Mouse (Mus musculus): ENCODE results near the gene Gde1. TPM values are rescaled to one million over a fixed set of nuclear protein-coding genes. Genes with fewer than 3 reads are reported as not detected.

Gene Gde1
- polyA plus RNA-seq, 1 experiment = 37.4 TPM

DNA sequence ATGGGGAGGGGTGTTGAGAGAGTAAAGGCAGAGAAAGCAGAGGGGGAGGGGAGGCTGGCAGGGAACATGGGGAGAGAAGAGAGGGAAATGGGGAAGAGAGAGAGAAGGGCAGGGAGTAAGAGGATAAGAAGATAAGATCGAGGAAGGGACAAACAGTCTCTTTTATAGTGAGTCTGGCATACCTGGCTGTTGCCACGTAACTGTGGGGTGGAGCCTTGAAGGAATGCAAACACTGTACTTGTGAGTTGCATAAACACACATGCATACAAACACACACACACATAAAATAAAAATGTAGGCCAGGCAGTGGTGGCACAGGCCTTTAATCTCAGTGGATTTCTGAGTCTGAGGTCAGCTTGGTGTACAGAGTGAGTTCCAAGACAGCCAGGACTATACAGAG is 1.6 kb upstream of the Gde1 start:
- peaks cover 23% of the 10 kb centered on the region for H3K4me1 ChIP-seq (ENCODE audit: control insufficient read depth, insufficient read depth, low read length)
- no peak overlapping the region for H3K4me3 ChIP-seq (ENCODE audit: insufficient read depth, low read length)
- no peak overlapping the region for H3K27ac ChIP-seq (ENCODE audit: insufficient read depth, low read depth, low read length)
- no peak for TF ChIP-seq CTCF (IDR thresholded peaks at IDR 0.05; ENCODE audit: low read depth, low read length)
- no peak for TF ChIP-seq POLR2A (IDR thresholded peaks at IDR 0.05; ENCODE audit: borderline replicate concordance, low read depth, low read length)

DNA sequence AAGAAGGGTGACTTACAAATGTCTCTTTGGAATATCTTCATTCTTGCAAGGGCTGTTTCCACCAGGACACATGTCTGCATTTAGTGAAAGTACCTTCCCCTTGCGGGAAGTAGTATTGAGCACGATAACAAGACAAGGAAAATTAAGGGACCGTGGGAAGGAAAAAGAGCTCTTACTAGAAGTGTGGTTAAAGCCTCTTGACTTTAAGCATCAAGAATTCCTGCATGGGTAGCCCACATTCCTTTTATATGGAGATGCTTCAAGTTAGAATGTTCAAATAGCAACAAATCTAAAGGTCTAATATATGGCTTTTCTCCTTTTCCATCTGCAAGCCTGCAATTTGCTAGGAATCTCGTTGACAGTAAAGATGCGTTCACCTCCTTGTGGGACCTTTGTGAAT is 910 bp upstream of the Gde1 start:
- H3K27ac ChIP-seq (ENCODE audit: insufficient read depth, low read depth, low read length) = no peak overlapping the region
- no peak for TF ChIP-seq CTCF (IDR thresholded peaks at IDR 0.05; ENCODE audit: low read depth, low read length)
- H3K4me3 ChIP-seq (ENCODE audit: insufficient read depth, low read length) = no peak overlapping the region
- peaks cover 23% of the 10 kb centered on the region for H3K4me1 ChIP-seq (ENCODE audit: control insufficient read depth, insufficient read depth, low read length)

DNA sequence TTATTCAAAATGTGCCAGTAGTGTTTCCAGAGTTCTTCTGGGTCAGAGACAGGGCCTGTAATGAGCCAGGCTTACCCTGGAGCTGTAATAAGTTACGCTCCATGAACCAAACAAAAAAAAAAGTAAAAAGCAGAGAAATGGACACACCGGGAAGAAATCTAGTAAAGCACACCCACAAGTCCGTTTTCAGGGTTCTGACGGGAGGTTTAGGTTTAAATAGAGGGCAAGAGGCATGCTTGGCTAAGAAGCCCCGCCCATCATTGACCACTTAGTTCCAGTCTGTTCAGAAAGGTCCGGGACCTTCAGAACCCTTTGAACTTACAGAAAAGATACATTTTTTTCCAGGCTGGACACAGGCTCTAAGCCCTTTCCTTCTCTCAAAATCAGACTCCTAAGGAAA is 473 bp upstream of the Gde1 start:
- Histone ChIP-seq H3K4me3 (ENCODE audit: insufficient read depth, low read length) (peak overlapping the region; percentile 88), H3K4me1 (ENCODE audit: control insufficient read depth, insufficient read depth, low read length) (peaks cover 23% of the 10 kb centered on the region), H3K27ac (ENCODE audit: insufficient read depth, low read depth, low read length) (no peak overlapping the region)
- TF ChIP-seq CTCF (IDR thresholded peaks at IDR 0.05; ENCODE audit: low read depth, low read length) = no peak
- TF ChIP-seq POLR2A (IDR thresholded peaks at IDR 0.05; ENCODE audit: borderline replicate concordance, low read depth, low read length) = no peak

DNA sequence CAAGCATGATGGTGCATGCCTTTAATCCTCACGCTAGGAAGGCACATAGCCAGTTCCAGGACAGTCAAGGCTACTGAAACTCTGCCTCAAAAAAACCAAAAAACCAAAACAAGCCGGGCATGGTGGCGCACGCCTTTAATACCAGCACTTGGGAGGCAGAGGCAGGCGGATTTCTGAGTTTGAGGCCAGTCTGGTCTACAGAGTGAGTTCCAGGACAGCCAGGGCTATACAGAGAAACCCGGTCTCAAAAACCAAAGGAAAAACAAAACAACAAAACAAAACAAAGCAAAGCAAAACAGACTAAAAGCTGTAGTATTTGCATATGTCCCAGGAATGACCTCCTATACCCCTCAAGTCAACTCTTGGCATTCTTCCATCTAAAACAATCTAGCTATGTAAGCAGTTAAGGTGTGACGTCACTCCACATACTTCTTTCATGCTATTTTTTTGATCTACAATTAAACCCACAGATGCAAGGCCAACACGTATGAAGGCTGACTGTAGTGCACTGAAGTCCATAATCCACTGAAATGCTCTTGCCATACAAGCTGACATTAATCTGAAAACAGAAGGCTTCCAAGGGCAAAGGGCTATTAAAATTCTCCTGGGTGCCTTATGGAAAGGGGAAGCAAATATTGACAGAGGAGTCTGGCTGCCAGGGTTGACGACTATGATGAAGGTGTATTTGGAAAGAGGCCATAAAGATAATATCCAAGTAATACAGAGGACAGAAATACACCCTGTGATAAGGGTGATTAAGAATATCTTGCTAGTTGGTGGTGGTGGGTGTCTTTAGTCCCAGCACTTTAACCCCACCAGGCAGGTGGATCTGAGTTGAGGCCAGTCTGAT is 1.4 kb downstream of the Gde1 start:
- TF ChIP-seq POLR2A (IDR thresholded peaks at IDR 0.05; ENCODE audit: borderline replicate concordance, low read depth, low read length) (no peak), CTCF (IDR thresholded peaks at IDR 0.05; ENCODE audit: low read depth, low read length) (no peak)
- Histone ChIP-seq H3K27ac (ENCODE audit: insufficient read depth, low read depth, low read length) (no peak overlapping the region), H3K4me1 (ENCODE audit: control insufficient read depth, insufficient read depth, low read length) (peaks cover 28% of the 10 kb centered on the region), H3K4me3 (ENCODE audit: insufficient read depth, low read length) (peak overlapping the region; percentile 88)

DNA sequence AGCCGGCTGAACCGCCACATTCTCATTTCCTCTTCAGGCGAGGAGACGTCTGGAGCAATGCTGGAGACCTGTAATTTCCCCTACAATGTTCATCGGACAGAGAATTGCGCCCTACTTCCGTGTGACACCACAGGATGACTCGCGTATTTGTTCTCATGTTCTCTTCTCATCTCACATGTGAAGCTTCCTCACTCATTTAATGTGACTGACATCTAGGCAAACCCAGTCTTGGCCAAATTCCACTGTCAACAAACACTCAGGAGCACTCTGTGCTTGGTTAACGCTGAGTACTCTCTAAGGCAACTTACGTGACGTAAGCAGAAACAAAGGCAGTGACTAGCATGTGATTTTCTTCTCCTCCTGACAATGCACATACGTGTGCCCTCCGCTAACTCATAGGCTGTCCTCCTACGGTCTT is 2.4 kb downstream of the Gde1 start:
- peak overlapping the region; percentile 33 for H3K27ac ChIP-seq (ENCODE audit: insufficient read depth, low read depth, low read length)
- H3K4me3 ChIP-seq (ENCODE audit: insufficient read depth, low read length) = peak overlapping the region; percentile 30; the same call in 1 of the 2 replicates

DNA sequence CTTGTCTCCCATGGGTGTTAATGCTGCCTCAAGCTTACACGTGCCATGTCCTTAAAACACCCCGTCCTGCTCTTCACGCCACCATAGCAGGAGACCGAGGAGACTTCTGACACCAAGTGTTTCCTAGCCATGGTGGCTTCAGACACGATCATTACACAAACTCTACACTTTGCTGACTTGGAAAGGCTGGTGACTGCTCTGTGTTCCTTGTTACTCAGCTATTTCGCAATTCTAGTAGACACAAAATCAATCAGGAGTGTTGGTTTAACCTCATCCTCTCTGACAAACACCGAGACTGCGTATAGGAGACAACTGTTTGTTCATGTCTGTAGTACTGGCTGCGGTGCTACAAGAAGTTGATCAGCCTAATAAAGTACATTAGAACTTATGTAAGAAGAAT is 6.7 kb downstream of the Gde1 start:
- peaks cover 31% of the 10 kb centered on the region for H3K4me1 ChIP-seq (ENCODE audit: control insufficient read depth, insufficient read depth, low read length)
- 0 out of 2 replicates have a peak overlapping the region, but pooled peaks have one; percentile 3 for H3K27ac ChIP-seq (ENCODE audit: insufficient read depth, low read depth, low read length)
- no peak overlapping the region for H3K4me3 ChIP-seq (ENCODE audit: insufficient read depth, low read length)
- TF ChIP-seq POLR2A (IDR thresholded peaks at IDR 0.05; ENCODE audit: borderline replicate concordance, low read depth, low read length) (no peak), CTCF (IDR thresholded peaks at IDR 0.05; ENCODE audit: low read depth, low read length) (no peak)

More for the DNA sequence above, 2.4 kb downstream of the Gde1 start:
- peaks cover 39% of the 10 kb centered on the region for H3K4me1 ChIP-seq (ENCODE audit: control insufficient read depth, insufficient read depth, low read length)
- no peak for TF ChIP-seq CTCF (IDR thresholded peaks at IDR 0.05; ENCODE audit: low read depth, low read length)

DNA sequence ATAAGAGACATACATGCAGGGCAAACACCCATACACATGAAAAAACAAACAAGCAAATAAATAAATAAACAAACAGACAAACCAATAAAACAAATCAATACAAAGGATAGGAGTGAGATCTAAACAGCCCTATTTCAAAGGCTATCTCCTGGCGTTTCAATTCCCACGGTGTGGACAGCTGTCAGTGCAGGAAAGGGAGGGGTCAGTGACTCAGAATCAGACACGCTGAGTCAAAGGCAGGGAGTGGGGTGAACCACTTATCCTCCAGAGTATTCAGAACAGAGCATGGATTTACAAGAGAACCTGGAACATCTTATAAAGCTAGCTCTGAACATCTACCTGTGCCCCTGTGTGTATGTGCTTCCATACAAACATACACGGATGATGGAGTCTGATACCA is 8.4 kb downstream of the Gde1 start:
- no peak overlapping the region for H3K4me3 ChIP-seq (ENCODE audit: insufficient read depth, low read length)
- H3K4me1 ChIP-seq (ENCODE audit: control insufficient read depth, insufficient read depth, low read length) = peaks cover 19% of the 10 kb centered on the region
- H3K27ac ChIP-seq (ENCODE audit: insufficient read depth, low read depth, low read length) = no peak overlapping the region
- TF ChIP-seq POLR2A (IDR thresholded peaks at IDR 0.05; ENCODE audit: borderline replicate concordance, low read depth, low read length) (no peak), CTCF (IDR thresholded peaks at IDR 0.05; ENCODE audit: low read depth, low read length) (no peak)

DNA sequence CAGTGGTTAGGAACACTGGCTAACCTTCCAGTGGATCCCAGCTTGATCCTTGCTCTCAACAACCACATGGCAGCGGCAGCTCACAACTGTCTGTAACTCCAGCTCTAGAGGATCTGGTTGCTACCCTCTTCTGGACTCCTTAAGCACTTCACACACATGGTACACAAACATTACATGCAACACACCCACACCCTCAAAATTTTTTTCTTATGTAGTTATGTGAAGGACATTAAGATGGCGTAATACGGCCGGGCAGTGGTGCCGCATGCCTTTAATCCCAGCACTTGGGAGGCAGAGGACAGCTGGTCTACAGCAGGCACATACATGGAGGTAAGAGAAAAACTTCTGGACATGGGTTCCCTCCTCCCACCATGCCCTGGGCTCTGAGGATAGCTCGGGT is 9.4 kb downstream of the Gde1 start:
- TF ChIP-seq CTCF (IDR thresholded peaks at IDR 0.05; ENCODE audit: low read depth, low read length) = no peak
- no peak for TF ChIP-seq POLR2A (IDR thresholded peaks at IDR 0.05; ENCODE audit: borderline replicate concordance, low read depth, low read length)
- Histone ChIP-seq H3K4me1 (ENCODE audit: control insufficient read depth, insufficient read depth, low read length) (peaks cover 19% of the 10 kb centered on the region), H3K27ac (ENCODE audit: insufficient read depth, low read depth, low read length) (no peak overlapping the region), H3K4me3 (ENCODE audit: insufficient read depth, low read length) (no peak overlapping the region)

DNA sequence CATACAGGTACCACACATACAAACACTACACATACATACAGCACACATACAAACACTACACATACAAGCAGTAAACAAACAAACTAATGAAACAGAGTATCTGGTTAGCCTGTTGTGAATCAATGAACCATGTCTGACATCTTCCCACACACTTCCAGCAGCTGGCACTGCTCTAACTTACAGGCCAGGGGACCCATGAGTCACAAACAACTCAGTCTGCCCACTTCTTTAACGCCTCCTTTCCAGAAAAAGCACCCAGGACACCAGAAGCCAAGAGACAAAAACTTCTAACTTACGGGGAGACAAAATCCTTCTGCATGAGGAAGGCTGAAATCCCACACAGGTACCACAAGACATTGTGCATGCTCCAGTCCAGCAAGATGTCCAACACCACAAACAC is 14.3 kb downstream of the Gde1 start:
- TF ChIP-seq POLR2A (IDR thresholded peaks at IDR 0.05; ENCODE audit: borderline replicate concordance, low read depth, low read length) (no peak), CTCF (IDR thresholded peaks at IDR 0.05; ENCODE audit: low read depth, low read length) (no peak)
- Histone ChIP-seq H3K4me1 (ENCODE audit: control insufficient read depth, insufficient read depth, low read length) (no peaks in the 10 kb centered on the region), H3K27ac (ENCODE audit: insufficient read depth, low read depth, low read length) (no peak overlapping the region), H3K4me3 (ENCODE audit: insufficient read depth, low read length) (no peak overlapping the region)

DNA sequence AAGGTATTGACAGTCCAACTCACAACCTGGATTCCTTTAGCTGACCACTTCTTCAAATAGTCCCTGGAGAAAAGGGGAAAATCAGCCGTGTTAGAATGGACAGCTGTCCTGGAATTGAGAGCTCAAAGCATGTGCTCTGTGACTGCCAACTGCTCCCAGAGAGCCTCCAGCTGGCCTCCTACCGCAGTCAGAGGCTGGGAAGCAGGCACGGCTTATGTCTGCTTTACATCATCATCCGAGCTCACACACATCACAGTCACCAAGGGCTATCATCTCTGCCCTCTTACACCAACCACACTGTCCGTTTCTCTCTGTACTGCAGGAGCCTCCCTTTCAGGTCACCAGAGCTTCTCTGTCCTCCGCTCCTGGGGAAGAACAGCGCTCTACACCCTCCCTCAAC is 16.5 kb downstream of the Gde1 start:
- no peak for TF ChIP-seq CTCF (IDR thresholded peaks at IDR 0.05; ENCODE audit: low read depth, low read length)
- TF ChIP-seq POLR2A (IDR thresholded peaks at IDR 0.05; ENCODE audit: borderline replicate concordance, low read depth, low read length) = no peak
- Histone ChIP-seq H3K4me3 (ENCODE audit: insufficient read depth, low read length) (no peak overlapping the region), H3K4me1 (ENCODE audit: control insufficient read depth, insufficient read depth, low read length) (no peaks in the 10 kb centered on the region), H3K27ac (ENCODE audit: insufficient read depth, low read depth, low read length) (no peak overlapping the region)

Measured in bone marrow macrophage, adult 2 months (primary cell).